Comparison of ENCODE assay signal across 21 mouse cellular contexts in genomic region chr4:13335810-13336311, GRCm38 (mm10).
DNase-seq lines count a peak whose midpoint lies in the region; ATAC-seq and TF ChIP-seq lines count a peak whose summit lies in the region.
"Had no signal": no experiment of that assay in that cellular context is flagged by ENCODE, and none has a peak within 500 bp of the region (broad histone marks: within the 10 kb centered on the region; RNA-seq: fewer than 3 reads in every experiment).

No protein-coding gene starts in this region.

- H3K36me3 ChIP-seq in forebrain, embryonic 10.5 days (replicated peaks), result no peaks in the 10 kb centered on the region
- no peaks in the 10 kb centered on the region for H3K36me3 ChIP-seq in forebrain, embryonic 16.5 days (ENCODE audit: control insufficient read depth, insufficient read depth)
- H3K36me3 ChIP-seq in forebrain, embryonic 12.5 days (replicated peaks), result no peaks in the 10 kb centered on the region
- H3K36me3 ChIP-seq in hindbrain, postnatal 0 days (ENCODE audit: insufficient read depth, low read length), result no peaks in the 10 kb centered on the region
- no peaks in the 10 kb centered on the region for H3K36me3 ChIP-seq in midbrain, embryonic 15.5 days (replicated peaks)
- H3K36me3 ChIP-seq: embryonic facial prominence, embryonic 15.5 days; G1E; heart, embryonic 10.5 days had no signal

- no peak overlapping the region for H3K4me2 ChIP-seq in forebrain, embryonic 16.5 days (ENCODE audit: low read length)
- H3K4me2 ChIP-seq in forebrain, embryonic 12.5 days, result no peak overlapping the region
- H3K4me2 ChIP-seq in hindbrain, postnatal 0 days (ENCODE audit: low read depth, low read length), result no peak overlapping the region
- peak overlapping the region; percentile 14 for H3K4me2 ChIP-seq in midbrain, embryonic 15.5 days
- H3K4me2 ChIP-seq: embryonic facial prominence, embryonic 15.5 days; liver, embryonic 11.5 days had no signal

- no peaks in the 10 kb centered on the region for H3K27me3 ChIP-seq in forebrain, embryonic 10.5 days (ENCODE audit: poor library complexity, severe bottlenecking)
- no peaks in the 10 kb centered on the region for H3K27me3 ChIP-seq in forebrain, embryonic 16.5 days (replicated peaks; ENCODE audit: control insufficient read depth, insufficient read depth, low read length)
- no peaks in the 10 kb centered on the region for H3K27me3 ChIP-seq in forebrain, embryonic 12.5 days
- H3K27me3 ChIP-seq in hindbrain, postnatal 0 days (ENCODE audit: insufficient read depth, low read length), result no peaks in the 10 kb centered on the region
- no peaks in the 10 kb centered on the region for H3K27me3 ChIP-seq in midbrain, embryonic 15.5 days (replicated peaks)
- H3K27me3 ChIP-seq: embryonic facial prominence, embryonic 15.5 days had no signal

- no peak overlapping the region for H3K9ac ChIP-seq in forebrain, embryonic 16.5 days (replicated peaks; ENCODE audit: low read depth, low read length)
- H3K9ac ChIP-seq in forebrain, embryonic 12.5 days, result no peak overlapping the region
- no peak overlapping the region for H3K9ac ChIP-seq in hindbrain, postnatal 0 days (replicated peaks; ENCODE audit: low read length)
- H3K9ac ChIP-seq in midbrain, embryonic 15.5 days, result no peak overlapping the region; the same call in 1 of the 2 replicates
- H3K9ac ChIP-seq: embryonic facial prominence, embryonic 15.5 days had no signal

- no peak for DNase-seq in forebrain, embryonic 10.5 days (ENCODE audit: extremely low spot score, low spot score)
- DNase-seq in hindbrain, postnatal 0 days (ENCODE audit: low spot score), result no peak
- DNase-seq in lung, postnatal 14 days, result no peak
- no peak for DNase-seq in lung, adult 18-20 months
- DNase-seq in cerebellum, adult 8-10 months, result no peak
- DNase-seq: cerebellum, adult 11 months; cerebellum, postnatal 14 days; kidney, adult 18-20 months; kidney, postnatal 25 days; layer of hippocampus, adult 9-11 months; left cerebral cortex, postnatal 4 days; lung, adult 2 months; thymus, postnatal 14 days had no signal

- peaks cover 35% of the 10 kb centered on the region for H3K4me1 ChIP-seq in forebrain, embryonic 10.5 days
- peaks cover 12% of the 10 kb centered on the region for H3K4me1 ChIP-seq in forebrain, embryonic 16.5 days (replicated peaks; ENCODE audit: control insufficient read depth, insufficient read depth, low read length)
- peaks cover 38% of the 10 kb centered on the region for H3K4me1 ChIP-seq in forebrain, embryonic 12.5 days
- H3K4me1 ChIP-seq in hindbrain, postnatal 0 days (ENCODE audit: insufficient read depth, low read length), result no peaks in the 10 kb centered on the region
- peaks cover 21% of the 10 kb centered on the region for H3K4me1 ChIP-seq in midbrain, embryonic 15.5 days

- H3K9me3 ChIP-seq in forebrain, embryonic 10.5 days, result no peaks in the 10 kb centered on the region
- H3K9me3 ChIP-seq in forebrain, embryonic 16.5 days (ENCODE audit: control insufficient read depth, low read length), result no peaks in the 10 kb centered on the region
- no peaks in the 10 kb centered on the region for H3K9me3 ChIP-seq in forebrain, embryonic 12.5 days
- H3K9me3 ChIP-seq in hindbrain, postnatal 0 days (ENCODE audit: low read length), result no peaks in the 10 kb centered on the region
- H3K9me3 ChIP-seq in midbrain, embryonic 15.5 days, result no peaks in the 10 kb centered on the region
- H3K9me3 ChIP-seq: embryonic facial prominence, embryonic 15.5 days; G1E; heart, embryonic 10.5 days had no signal

- WGBS in forebrain, embryonic 10.5 days, result 84% methylated on average over 12 of the region's 12 CpGs
- 59% methylated on average over 12 of the region's 12 CpGs for WGBS in forebrain, embryonic 16.5 days
- 66% methylated on average over 12 of the region's 12 CpGs for WGBS in forebrain, embryonic 12.5 days
- WGBS in hindbrain, postnatal 0 days, result 58% methylated on average over 12 of the region's 12 CpGs
- 34% methylated on average over 12 of the region's 12 CpGs for WGBS in midbrain, embryonic 15.5 days

- H3K27ac ChIP-seq in forebrain, embryonic 10.5 days, result peak overlapping the region; percentile 77
- no peak overlapping the region for H3K27ac ChIP-seq in forebrain, embryonic 16.5 days (ENCODE audit: low read length)
- 0 out of 2 replicates have a peak overlapping the region, but pooled peaks have one; percentile 15 for H3K27ac ChIP-seq in forebrain, embryonic 12.5 days
- no peak overlapping the region for H3K27ac ChIP-seq in hindbrain, postnatal 0 days
- peak overlapping the region; percentile 30; the same call in 1 of the 2 replicates for H3K27ac ChIP-seq in midbrain, embryonic 15.5 days
- H3K27ac ChIP-seq: embryonic facial prominence, embryonic 15.5 days; heart, embryonic 10.5 days; left cerebral cortex, adult 2 months had no signal

- no peak overlapping the region for H3K4me3 ChIP-seq in forebrain, embryonic 10.5 days
- no peak overlapping the region for H3K4me3 ChIP-seq in forebrain, embryonic 16.5 days (replicated peaks; ENCODE audit: low read length)
- H3K4me3 ChIP-seq in forebrain, embryonic 12.5 days (replicated peaks), result no peak overlapping the region
- no peak overlapping the region for H3K4me3 ChIP-seq in hindbrain, postnatal 0 days (ENCODE audit: low read length)
- no peak overlapping the region for H3K4me3 ChIP-seq in midbrain, embryonic 15.5 days
- H3K4me3 ChIP-seq: embryonic facial prominence, embryonic 15.5 days; heart, embryonic 10.5 days; left cerebral cortex, adult 2 months had no signal

- no peak for TF ChIP-seq CTCF in hindbrain, postnatal 0 days (IDR thresholded peaks at IDR 0.05; ENCODE audit: low read depth)

- no peak for ATAC-seq in forebrain, embryonic 16.5 days
- peak; percentile 39 for ATAC-seq in forebrain, embryonic 12.5 days (ENCODE audit: low FRiP score)
- peak; percentile 27; the same call in 1 of the 2 replicates for ATAC-seq in hindbrain, postnatal 0 days
- peak; percentile 50 for ATAC-seq in midbrain, embryonic 15.5 days (replicated peaks)

Comparison
In these comparisons a context has a peak if more than half of its experiments do, and no peak if none do; other contexts are left out.
1. H3K27ac ChIP-seq: peak in forebrain, embryonic 10.5 days (single experiment), forebrain, embryonic 12.5 days (single experiment) and midbrain, embryonic 15.5 days (single experiment); none in forebrain, embryonic 16.5 days (single experiment) and hindbrain, postnatal 0 days (single experiment).